Mouse (Mus musculus): ENCODE measurements at regions not wholly inside any gene's neighbourhood (a gene's known extent, or its start where the extent isn't known, plus 50 kb on each side); places are given as distances from the start of the nearest gene placed in this dataset.

DNA sequence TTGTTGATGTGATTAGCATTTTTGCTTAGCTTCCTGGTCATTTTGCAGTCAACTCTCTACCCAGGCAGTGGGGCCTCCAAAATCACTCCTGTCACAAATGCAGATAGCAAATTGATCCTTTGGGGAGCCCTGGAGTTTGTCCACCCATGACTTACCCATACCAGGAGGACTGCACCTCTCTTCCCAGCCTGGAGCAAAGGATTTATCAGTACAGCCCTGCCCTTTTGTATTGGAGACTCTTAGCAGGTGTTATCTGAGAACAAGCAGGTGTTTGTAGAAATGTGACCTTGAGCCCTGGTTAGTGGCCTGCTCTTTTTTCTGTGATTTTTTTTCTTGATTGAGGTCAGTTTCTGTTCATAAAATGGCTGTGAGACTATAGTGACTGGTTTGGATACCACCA lies 392.6 kb downstream of the Bcl11a start:
- no peak overlapping the region for H3K4me3 ChIP-seq
- no peaks in the 10 kb centered on the region for H3K4me1 ChIP-seq
- no peak overlapping the region for H3K9ac ChIP-seq (replicated peaks)
- no peak for ATAC-seq (ENCODE audit: low FRiP score, low read depth)
- no peaks in the 10 kb centered on the region for H3K27me3 ChIP-seq
- H3K36me3 ChIP-seq = no peaks in the 10 kb centered on the region
- no peaks in the 10 kb centered on the region for H3K9me3 ChIP-seq
- no peak overlapping the region for H3K4me2 ChIP-seq (replicated peaks)
- H3K27ac ChIP-seq (replicated peaks) = no peak overlapping the region

DNA sequence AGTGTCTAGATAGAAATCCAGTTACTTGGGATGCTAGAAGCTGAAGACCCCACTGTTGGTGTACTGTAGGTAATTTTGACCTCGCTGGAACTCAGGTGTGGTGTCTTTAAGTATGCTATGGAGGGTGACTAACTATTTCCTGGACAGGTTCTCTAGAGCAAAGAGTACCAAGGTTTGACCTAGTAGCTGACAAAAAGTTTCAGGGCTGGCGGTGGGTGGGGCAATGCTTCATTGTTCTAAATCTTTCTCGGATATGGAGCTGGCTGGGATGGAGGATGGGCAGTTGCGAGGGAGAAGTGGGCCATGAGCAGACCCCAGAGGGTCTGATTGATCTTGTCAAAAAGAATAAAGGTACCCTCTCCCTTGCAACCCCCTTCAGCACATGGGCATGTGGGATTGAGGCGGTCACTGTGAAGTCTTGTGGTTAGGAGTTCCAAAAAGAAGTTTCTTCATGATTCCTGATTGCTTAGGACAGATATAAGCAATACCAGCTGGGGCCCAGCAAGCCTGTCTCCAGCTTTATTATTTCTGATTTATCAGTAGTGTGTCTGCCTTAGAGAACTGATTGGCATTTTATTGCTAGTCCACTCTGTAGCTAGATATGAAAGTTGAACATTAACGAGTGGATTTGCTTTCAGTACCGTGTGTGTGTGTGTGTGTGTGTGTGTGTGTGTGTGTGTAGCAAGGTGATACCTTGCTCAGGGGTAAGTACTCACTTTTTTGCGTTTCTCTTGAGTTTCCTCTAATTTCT lies 394.9 kb downstream of the Bcl11a start:
- no peaks in the 10 kb centered on the region for H3K4me1 ChIP-seq
- H3K4me2 ChIP-seq (replicated peaks) = no peak overlapping the region
- no peak overlapping the region for H3K4me3 ChIP-seq
- H3K9ac ChIP-seq (replicated peaks) = no peak overlapping the region
- H3K27ac ChIP-seq (replicated peaks) = no peak overlapping the region
- WGBS = 83% methylated on average over 8 of the region's 8 CpGs
- no peaks in the 10 kb centered on the region for H3K9me3 ChIP-seq
- no peaks in the 10 kb centered on the region for H3K36me3 ChIP-seq
- no peaks in the 10 kb centered on the region for H3K27me3 ChIP-seq
- ATAC-seq (ENCODE audit: low FRiP score, low read depth) = no peak

DNA sequence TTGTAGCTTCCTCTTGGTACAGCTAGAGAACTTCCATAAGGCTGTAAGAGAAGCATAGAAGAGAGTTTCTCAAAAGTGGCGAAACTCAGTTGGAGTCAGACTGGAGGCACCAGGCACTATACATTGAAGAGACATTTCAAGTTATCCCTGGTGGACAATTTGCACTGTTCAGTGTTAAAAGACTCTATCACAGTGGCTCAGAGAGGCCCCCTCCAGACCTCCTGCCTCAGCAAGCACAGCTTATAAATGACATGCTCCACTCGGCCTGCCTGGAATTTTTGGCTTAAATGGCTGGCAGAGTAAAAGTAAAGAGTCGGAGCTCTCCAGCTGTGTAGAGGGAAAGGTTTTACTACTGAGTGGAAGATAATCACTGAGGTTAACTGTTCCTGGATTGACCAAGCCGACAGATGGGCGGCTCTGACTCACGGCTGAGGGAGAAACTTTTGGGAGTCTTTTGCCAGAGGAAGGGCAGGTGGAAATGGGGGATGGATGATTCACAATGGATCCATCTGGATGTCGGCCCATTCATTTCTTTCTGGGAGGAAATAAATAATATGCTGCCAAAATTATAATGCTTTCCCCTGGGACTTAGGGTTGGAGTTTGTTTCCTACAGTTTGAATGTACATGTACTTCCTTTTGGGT lies 395.6 kb downstream of the Bcl11a start:
- Histone ChIP-seq H3K4me2 (replicated peaks) (no peak overlapping the region), H3K4me1 (no peaks in the 10 kb centered on the region), H3K27ac (replicated peaks) (no peak overlapping the region), H3K27me3 (no peaks in the 10 kb centered on the region), H3K36me3 (no peaks in the 10 kb centered on the region), H3K9me3 (no peaks in the 10 kb centered on the region), H3K9ac (replicated peaks) (no peak overlapping the region), H3K4me3 (no peak overlapping the region)
- no peak for ATAC-seq (ENCODE audit: low FRiP score, low read depth)
- 47% methylated on average over 7 of the region's 7 CpGs for WGBS

DNA sequence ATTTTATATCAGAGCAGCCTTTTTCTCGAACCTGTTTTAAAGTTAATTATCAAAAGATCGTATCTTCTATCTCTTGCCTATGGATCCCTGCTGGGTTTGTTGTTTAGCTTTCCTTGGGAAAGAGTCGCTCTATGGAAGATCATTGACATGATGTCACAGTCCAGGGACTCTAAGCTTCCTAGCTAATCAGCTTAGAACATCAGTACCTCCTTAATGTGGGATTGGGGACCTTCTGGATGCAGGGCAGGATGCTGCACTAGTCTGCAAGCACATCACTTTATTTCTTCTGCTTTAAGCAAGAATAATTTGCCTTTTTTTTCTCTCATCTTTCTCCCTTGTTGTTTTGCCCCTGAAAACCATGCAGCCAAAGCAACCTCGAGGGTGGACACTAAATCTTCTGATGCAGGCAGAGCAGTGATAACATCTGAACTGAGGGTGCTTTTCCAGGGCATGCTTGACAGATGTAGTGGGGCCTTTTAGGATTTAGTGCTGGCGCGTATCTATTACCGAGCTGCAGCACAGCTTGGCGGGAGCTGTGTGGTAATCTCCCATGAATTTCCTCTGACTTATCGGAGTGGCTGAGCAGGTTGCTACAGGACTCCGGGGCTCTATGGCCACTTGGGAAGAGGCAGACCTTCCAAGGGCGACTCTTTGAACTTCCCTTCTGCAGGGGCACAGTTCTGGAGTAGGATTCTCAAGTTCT lies 425.0 kb downstream of the Bcl11a start:
- ATAC-seq (ENCODE audit: low FRiP score, low read depth) = no peak
- H3K4me3 ChIP-seq = no peak overlapping the region
- 32% methylated on average over 11 of the region's 11 CpGs for WGBS
- H3K27ac ChIP-seq (replicated peaks) = no peak overlapping the region
- no peaks in the 10 kb centered on the region for H3K9me3 ChIP-seq
- no peak overlapping the region for H3K4me2 ChIP-seq (replicated peaks)
- H3K4me1 ChIP-seq = peaks cover 8% of the 10 kb centered on the region; the same call in 1 of the 2 replicates
- no peaks in the 10 kb centered on the region for H3K27me3 ChIP-seq
- H3K36me3 ChIP-seq = no peaks in the 10 kb centered on the region
- no peak overlapping the region for H3K9ac ChIP-seq (replicated peaks)

DNA sequence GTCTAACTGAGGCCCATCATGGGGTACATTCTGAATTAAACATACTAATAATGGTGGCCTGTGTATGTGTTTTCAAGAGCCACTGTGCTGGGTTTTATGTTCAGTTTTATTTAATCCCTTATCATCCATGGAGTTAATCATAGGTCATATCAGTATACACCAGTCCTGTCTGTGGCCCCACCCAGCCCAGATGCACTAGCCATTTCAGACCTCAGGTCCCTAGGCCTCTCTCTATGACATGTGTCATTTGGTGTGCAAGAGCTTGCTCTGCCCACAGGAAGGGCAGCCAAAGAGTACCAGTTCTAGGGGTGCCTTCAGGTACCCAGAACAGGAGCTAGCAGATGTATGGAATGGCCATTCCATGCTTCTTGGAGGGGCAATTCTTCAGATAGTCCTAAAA lies 437.7 kb downstream of the Bcl11a start:
- Histone ChIP-seq H3K4me1 (no peaks in the 10 kb centered on the region), H3K36me3 (no peaks in the 10 kb centered on the region), H3K9ac (replicated peaks) (no peak overlapping the region), H3K27ac (replicated peaks) (no peak overlapping the region), H3K4me3 (no peak overlapping the region), H3K4me2 (replicated peaks) (no peak overlapping the region), H3K27me3 (no peaks in the 10 kb centered on the region), H3K9me3 (no peaks in the 10 kb centered on the region)
- no peak for ATAC-seq (ENCODE audit: low FRiP score, low read depth)

DNA sequence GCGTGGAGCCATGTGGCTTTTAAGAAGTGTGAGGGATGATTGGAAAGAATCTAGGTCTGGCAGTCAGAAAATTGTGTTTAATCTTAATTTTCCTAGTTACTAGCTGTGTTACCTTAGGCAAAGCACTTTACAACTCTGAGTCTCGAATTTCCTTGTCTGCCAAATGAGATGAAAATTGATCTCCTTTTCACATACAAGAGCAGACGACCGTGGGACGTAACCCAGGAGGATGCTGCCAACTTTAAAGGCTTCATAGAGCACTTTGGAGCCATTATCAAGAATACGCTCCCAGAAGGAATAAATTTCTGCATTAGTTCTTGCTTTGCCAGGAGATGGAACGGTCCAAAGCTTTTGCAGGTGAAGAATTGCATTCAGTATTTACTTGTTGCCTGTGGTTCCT lies 457.6 kb downstream of the Bcl11a start:
- WGBS = 80% methylated on average over 7 of the region's 7 CpGs
- Histone ChIP-seq H3K27me3 (no peaks in the 10 kb centered on the region), H3K36me3 (no peaks in the 10 kb centered on the region), H3K27ac (replicated peaks) (no peak overlapping the region), H3K9ac (replicated peaks) (no peak overlapping the region), H3K4me1 (no peaks in the 10 kb centered on the region), H3K4me3 (no peak overlapping the region), H3K4me2 (replicated peaks) (no peak overlapping the region), H3K9me3 (no peaks in the 10 kb centered on the region)
- ATAC-seq (ENCODE audit: low FRiP score, low read depth) = no peak

DNA sequence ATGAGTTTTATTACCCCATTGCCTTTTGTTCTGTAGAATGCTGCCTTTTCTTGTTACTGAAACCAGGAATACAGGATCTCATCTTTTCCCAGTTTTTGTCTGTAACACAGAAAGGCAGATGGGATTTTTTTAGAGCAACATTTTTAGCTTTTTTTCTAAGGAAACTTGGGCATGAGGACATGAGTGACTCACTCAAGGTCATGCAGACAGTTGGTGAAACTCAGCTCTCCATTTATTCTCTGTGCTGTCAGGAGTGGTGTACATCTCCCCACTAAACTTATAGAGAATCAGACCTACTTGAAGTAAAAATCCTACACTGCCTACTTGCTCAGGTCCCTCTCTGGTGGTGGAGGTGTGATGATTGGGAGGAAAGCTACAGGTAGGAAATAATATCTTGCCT lies 459.9 kb downstream of the Bcl11a start:
- H3K4me1 ChIP-seq = no peaks in the 10 kb centered on the region
- H3K27me3 ChIP-seq = no peaks in the 10 kb centered on the region
- H3K9me3 ChIP-seq = no peaks in the 10 kb centered on the region
- no peak overlapping the region for H3K4me2 ChIP-seq (replicated peaks)
- H3K4me3 ChIP-seq = no peak overlapping the region
- no peak overlapping the region for H3K9ac ChIP-seq (replicated peaks)
- H3K36me3 ChIP-seq = no peaks in the 10 kb centered on the region
- H3K27ac ChIP-seq (replicated peaks) = no peak overlapping the region
- no peak for ATAC-seq (ENCODE audit: low FRiP score, low read depth)

DNA sequence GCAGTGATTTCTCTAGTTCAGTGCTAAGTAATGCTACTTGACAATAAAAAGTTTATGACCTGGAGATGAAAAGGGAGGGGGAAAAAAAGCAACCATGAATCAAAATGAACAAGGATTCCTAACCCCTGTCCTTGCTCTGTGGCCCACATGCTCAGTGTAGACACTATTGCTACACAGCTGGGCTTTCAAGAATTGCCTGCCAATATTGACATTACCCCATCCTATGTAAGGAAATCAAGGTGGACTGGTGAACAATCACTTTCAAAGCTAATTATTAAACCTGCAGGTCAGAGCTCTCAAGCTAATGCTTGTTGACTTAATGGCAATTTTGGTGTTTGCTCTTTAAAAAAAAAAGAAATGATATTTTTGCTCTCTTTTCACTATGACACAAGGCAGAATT lies 491.8 kb downstream of the Bcl11a start:
- no peak overlapping the region for H3K4me2 ChIP-seq (replicated peaks)
- H3K27me3 ChIP-seq = no peaks in the 10 kb centered on the region
- no peaks in the 10 kb centered on the region for H3K36me3 ChIP-seq
- no peak overlapping the region for H3K27ac ChIP-seq (replicated peaks)
- H3K9me3 ChIP-seq = no peaks in the 10 kb centered on the region
- no peak overlapping the region for H3K9ac ChIP-seq (replicated peaks)
- no peak overlapping the region for H3K4me3 ChIP-seq
- no peak for ATAC-seq (ENCODE audit: low FRiP score, low read depth)
- no peaks in the 10 kb centered on the region for H3K4me1 ChIP-seq

DNA sequence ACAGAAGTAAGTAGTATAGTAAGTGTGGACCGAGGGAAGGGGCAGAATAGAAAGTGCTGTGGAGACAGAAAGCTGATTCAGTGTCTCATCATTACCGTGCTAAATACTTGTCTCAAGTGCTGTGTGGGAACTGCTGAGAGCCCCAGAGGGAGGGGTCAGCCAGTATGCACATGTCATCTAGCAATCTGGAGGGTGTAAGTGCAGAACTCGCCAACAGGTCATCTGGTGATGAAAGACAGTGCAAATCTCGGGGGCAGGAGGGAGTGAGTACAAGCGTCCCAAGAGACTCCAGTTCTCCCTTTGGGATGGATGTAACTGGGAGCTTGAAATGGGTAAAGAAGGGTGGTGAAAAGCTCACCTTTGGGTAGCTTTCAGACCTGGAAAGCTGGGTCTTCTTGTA lies 535.7 kb downstream of the Bcl11a start:
- Histone ChIP-seq H3K27ac (replicated peaks) (no peak overlapping the region), H3K9me3 (no peaks in the 10 kb centered on the region), H3K4me2 (replicated peaks) (no peak overlapping the region), H3K4me3 (no peak overlapping the region), H3K36me3 (no peaks in the 10 kb centered on the region), H3K4me1 (no peaks in the 10 kb centered on the region), H3K9ac (replicated peaks) (no peak overlapping the region), H3K27me3 (no peaks in the 10 kb centered on the region)
- WGBS = 77% methylated on average over 5 of the region's 5 CpGs
- no peak for ATAC-seq (ENCODE audit: low FRiP score, low read depth)

DNA sequence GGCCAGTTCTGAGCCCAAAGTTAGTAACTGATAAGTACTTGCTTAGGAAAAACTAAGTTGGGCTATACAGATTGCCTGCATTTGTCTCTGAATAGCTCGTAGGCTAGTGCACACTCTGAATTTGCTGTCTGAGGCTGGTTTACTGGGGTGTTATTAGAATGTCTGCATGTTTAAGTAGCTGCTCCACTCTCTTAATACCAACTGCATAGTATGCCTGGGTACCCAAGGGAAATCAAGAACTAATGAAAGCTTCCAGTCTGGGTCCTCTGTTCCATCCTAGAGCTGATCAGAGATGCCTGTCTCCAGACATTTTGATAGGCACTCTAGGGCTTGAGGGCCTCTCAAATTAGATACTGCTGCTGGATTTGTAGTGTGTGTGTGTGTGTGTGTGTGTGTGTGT lies 537.6 kb downstream of the Bcl11a start:
- 78% methylated on average over 1 of the region's 1 CpGs for WGBS
- no peak for ATAC-seq (ENCODE audit: low FRiP score, low read depth)
- Histone ChIP-seq H3K27ac (replicated peaks) (no peak overlapping the region), H3K9me3 (no peaks in the 10 kb centered on the region), H3K4me1 (no peaks in the 10 kb centered on the region), H3K36me3 (no peaks in the 10 kb centered on the region), H3K4me2 (replicated peaks) (no peak overlapping the region), H3K27me3 (no peaks in the 10 kb centered on the region), H3K4me3 (no peak overlapping the region), H3K9ac (replicated peaks) (no peak overlapping the region)

DNA sequence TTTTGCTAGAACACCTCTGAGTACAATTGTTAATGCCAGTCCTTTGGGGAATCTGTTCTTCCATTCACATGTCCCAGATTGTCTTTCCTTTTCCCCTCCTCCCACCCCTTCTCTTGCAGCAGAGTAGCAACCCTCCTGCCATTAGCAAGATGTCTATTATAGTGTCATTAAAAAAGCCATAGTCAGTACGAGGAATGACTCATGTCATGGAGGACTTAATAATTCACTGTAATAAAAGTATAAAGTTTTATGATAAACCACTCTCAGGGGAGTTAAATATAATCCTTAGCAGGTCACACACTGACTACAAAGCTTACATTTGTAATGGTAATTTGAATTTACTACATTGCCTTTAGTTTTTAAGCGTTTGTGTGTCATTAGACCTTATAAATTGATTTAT lies 540.7 kb downstream of the Bcl11a start:
- no peaks in the 10 kb centered on the region for H3K4me1 ChIP-seq
- no peaks in the 10 kb centered on the region for H3K27me3 ChIP-seq
- H3K9ac ChIP-seq (replicated peaks) = no peak overlapping the region
- H3K9me3 ChIP-seq = no peaks in the 10 kb centered on the region
- H3K27ac ChIP-seq (replicated peaks) = no peak overlapping the region
- WGBS = 83% methylated on average over 2 of the region's 2 CpGs
- H3K4me3 ChIP-seq = no peak overlapping the region
- no peak for ATAC-seq (ENCODE audit: low FRiP score, low read depth)
- no peak overlapping the region for H3K4me2 ChIP-seq (replicated peaks)
- H3K36me3 ChIP-seq = no peaks in the 10 kb centered on the region

DNA sequence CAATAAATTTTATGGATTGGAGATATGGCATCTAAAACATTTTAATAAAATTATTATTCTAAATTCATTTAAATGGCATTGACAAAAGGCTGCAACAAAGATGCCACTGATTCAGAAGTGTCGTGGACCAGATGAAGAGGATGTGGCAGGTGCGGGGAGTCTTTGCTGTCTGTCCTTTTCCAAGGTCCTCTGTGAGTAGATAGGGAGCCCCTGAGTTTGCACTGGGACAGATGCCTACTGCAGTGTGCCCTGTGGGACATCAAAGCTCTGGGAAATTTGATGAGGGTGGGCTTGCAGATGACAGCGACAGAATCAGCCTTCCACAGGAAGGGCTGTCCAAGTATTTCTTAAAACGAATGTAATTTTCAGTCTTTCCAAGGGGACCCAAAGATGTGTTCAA lies 541.2 kb downstream of the Bcl11a start:
- no peak overlapping the region for H3K27ac ChIP-seq (replicated peaks)

More for the DNA sequence above, 541.2 kb downstream of the Bcl11a start:
- no peak for ATAC-seq (ENCODE audit: low FRiP score, low read depth)
- no peaks in the 10 kb centered on the region for H3K36me3 ChIP-seq
- no peak overlapping the region for H3K4me3 ChIP-seq
- WGBS = 85% methylated on average over 4 of the region's 4 CpGs
- H3K9me3 ChIP-seq = no peaks in the 10 kb centered on the region
- H3K27me3 ChIP-seq = no peaks in the 10 kb centered on the region
- H3K9ac ChIP-seq (replicated peaks) = no peak overlapping the region
- H3K4me2 ChIP-seq (replicated peaks) = no peak overlapping the region
- no peaks in the 10 kb centered on the region for H3K4me1 ChIP-seq

Data from midbrain, embryonic 12.5 days (tissue).